Mouse (Mus musculus) heart, adult 9 months (tissue): ENCODE measurements around the gene Vps36.

Experiments
- DNase-seq, 2 experiments: peaks; one replicate each; pipeline ENCODE4 v3.0.0; 2022; ENCODE audit warnings: low spot score in 2 of 2

Vps36 gene

GRCm38 (mm10) chr8:22192660-22193431 lies at the start of gene Vps36:
Gene Vps36 (plus strand): TSS chr8:22192809.
- DNase-seq, result peak; percentile 86 to 89

DNA sequence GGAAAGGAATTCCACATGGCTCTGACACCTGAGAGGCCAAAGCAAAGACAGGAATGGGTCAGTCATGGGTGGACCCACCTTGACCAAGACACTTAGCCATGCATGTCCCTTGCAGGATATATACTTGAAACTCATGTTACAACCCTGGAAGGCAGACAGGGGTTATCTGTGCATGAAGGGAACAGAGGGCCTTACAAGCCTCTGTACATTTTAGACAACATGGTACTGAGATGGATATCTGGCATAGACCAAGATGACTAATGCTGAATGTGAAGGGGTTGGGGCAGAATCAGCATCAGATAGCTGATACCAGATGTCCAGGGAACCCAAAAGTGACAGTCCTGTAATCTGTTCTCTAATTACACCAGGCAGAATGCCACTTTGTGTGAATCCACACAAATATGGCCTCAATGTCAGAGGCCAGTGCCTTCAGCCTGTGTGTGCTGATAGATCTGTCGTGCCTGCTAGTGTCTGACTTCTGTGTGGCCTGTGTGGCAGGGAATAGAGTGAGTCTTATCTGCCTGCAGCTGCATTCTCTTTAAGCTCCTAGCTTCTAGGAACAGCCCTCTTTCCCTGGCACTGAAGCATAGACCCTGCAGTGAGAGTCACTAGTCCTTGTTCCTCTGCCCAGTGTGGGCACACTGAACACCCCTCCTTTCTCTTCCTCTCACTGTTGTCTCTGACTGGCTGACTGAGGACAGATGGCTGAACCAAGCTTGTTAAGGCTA lies 48.7 kb upstream of the Vps36 start:
- DNase-seq, result no peak

GRCm38 (mm10) chr8:22145831-22146230 lies 46.8 kb upstream of the Vps36 start:
- DNase-seq, result no peak

DNA sequence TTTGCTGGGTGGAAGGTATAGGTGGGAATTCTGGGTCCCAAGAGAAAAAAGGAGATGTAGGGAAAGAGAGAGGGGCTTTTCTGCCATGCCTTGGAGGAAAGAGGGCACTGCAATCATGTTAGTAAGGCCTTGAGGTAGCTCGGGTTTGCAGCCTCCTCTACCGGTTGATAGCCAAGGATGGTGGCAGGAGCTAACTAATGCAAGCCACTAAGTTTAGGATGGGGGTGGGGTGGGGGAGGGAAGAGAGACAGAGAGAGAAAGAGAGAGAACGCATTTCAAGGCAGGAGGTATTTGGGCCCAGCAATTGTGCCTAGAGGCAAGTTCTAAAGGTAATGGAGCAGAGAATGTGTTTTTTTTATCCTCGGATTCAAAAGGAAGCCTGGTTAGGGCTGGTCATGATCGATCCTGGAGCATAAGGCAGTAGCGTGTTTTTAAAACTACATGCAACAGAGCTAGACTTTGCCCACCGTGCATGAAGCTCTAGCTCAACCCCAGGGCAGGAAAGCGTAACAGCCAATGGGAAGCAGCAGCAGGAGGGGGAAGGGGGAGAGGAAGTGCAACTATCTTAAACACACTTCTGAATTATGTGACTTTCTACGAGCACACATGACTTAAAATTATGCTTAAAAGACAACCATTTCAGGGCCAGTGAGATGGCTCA lies 44.8 kb upstream of the Vps36 start:
- no peak for DNase-seq

DNA sequence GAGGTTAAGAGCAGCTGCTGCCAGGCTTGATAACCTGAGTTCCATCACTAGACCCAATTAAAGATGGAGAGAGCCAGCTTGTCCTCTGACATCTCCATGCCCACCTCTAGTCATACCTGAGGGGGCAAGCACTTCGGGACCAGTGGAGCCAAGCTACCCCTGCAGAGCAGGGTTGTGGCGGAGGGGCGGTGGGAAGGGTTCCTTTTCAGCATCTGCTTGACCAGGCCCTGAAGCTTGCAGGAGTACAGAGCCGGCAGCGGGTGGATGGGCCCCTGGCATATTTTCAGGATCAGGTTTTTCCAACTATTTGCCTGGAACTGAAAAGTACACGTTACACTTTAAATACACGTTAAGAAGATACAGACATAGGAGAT lies 44.3 kb upstream of the Vps36 start:
- DNase-seq, result no peak

- no peak for DNase-seq
Observed at GRCm38 (mm10) chr8:22149643-22150344, 42.8 kb upstream of the Vps36 start.

DNA sequence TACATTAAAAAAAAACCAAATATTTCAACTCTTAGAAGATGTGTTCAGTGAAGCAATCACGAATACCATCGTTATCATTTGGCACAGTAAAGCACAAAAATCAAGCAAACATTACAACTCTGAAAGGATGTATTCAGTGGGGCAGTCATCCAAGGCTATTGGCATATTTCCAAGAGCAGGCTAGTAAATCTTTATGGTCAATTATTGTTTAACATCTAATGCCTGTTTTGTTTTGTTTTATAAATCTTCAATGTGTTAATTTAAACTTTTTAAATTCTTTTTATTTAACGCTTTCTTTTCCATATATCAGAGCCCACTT lies 42.3 kb upstream of the Vps36 start:
- no peak for DNase-seq

GRCm38 (mm10) chr8:22162206-22162605 lies 30.4 kb upstream of the Vps36 start:
- DNase-seq, result no peak

GRCm38 (mm10) chr8:22164431-22164830 lies 28.2 kb upstream of the Vps36 start:
- no peak for DNase-seq

- DNase-seq, result no peak
Observed at GRCm38 (mm10) chr8:22165251-22166079, 27.1 kb upstream of the Vps36 start.

- peak; percentile 75 to 81 for DNase-seq
Observed at GRCm38 (mm10) chr8:22166080-22166603, 26.5 kb upstream of the Vps36 start, which contains the start of gene Nek3. Gene Nek3 (minus strand): TSS chr8:22166435.

DNA sequence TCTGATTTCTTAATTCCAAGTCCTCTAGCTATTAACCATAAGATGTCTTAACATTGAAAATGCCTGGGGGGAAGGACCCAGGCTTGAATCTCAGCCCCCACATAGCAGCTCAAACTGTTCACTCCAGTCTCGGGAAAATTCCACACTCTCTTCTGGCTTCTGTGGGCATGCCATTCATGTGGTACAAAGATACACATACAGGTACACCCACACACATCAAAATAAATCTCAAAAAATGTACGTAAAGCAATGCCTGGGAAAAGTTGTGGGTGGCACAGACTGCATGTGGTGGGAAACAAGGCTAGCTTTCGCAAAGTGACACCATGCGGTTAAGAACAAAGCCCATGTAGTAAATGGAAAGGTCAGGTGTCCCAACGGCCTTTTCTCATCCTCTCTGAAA lies 23.4 kb upstream of the Vps36 start:
- DNase-seq, result no peak

DNA sequence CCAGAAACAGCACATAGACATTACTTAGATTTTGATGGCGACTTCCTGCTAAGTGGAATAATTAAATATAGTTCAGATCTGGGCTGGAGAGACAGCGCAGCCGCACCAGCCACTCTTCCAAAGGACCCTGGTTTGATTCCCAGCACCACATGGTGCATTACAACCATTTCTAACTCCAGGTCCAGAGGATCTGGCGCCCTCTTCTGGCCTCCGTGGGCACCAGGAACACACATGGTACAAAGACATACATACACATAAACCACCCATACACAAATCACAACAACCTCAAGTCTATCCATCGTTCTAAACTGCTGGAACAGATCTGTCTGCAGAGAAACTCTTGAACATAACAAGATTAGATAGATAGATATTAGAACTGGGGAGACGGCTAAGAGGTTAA lies 16.6 kb upstream of the Vps36 start:
- DNase-seq, result no peak

DNA sequence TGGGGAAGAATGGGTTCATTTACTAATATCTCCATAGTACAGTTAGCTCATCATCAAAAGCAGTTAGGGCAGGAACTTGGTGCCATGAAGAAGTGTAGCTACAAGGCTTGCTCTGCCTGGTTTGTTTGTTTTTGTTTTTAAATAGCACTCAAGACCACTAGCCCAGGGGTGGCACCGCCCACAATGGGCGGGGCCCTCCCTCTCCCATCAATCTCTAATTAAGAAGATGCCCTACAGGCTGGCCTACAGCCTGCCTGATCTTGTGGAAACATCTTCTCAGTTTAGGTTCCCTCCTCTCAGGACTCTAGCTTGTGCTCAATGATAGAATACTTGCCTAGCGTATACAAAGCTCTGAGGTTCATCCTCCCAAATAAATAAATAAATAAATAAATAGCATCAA lies 7.7 kb upstream of the Vps36 start:
- no peak for DNase-seq

- DNase-seq, result peak; percentile 88 to 89
Observed at GRCm38 (mm10) chr8:22185431-22186397, 6.9 kb upstream of the Vps36 start, which contains the start of gene Ckap2. Gene Ckap2 (minus strand): TSS chr8:22185819.

DNA sequence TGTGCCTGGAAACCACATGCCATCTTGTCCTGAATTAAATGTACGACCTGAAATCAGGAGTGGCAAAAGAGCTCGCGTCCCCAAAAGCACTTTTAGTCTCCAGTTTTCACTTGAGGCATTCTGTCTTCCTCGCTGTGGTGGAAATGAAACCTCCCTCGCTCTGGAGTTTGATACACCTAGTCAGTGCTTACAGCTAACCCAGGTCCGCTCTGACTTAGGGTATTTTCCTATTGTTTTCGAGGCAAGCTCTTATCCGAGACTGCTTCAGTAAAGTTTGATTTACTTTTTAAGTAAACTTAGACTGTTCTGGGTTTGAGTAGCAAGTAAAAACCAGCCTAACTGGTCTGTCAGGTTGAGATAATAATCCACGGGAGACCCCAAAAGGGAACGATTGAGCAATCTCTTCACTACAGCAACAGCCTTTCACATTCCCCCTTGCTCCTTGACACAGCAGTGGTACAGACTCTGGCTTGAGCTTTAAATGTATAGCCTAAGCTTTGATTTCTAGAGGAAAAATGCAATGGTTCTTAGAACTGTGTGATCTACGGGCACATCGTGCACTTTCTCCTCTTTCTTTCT lies 912 bp downstream of the Vps36 start:
- DNase-seq, result no peak

DNA sequence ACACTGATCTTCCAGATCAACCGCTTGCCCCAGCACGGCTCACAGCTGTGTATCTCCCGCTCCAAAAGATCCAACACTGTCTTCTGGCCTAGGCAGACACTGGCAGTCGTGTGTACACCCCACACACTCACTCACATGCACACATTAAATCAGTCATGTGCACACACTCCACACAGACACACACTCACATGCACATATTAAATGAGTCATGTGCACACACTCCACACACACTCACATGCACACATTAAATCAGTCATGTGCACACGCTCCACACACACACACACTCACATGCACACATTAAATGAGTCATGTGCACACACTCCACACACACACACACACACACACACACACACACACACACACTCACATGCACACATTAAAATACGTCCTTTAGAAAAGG lies 5.3 kb downstream of the Vps36 start:
- no peak for DNase-seq

- DNase-seq, result no peak
Observed at GRCm38 (mm10) chr8:22199481-22199880, 6.9 kb downstream of the Vps36 start.

DNA sequence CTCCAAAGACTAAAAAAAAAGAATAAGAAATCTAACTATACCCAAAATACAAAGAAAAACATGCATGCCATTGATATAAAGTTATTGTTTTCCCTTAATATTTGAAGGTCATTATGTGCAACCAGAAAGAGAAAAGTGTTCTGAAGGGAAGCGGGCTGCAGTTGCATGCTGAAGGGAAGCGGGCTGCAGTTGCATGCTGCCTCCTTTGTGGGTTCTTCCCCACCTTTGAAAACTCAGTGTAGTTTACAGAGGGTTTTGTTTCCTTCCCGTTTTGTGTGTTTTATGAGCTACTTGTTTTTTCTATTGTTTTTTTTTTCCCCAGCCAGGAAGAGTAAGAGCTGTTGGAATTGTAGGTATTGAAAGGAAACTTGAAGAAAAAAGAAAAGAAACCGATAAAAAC lies 14.9 kb downstream of the Vps36 start:
- DNase-seq, result no peak
